Mouse (Mus musculus) liver, adult 2 months (tissue): ENCODE measurements around the gene Cacna1s.

Source experiments
- CTCF ChIP-seq: fragments of 200-500 bp; IDR thresholded peaks from 2 replicates; pipeline ENCODE4 v1.5.1; 2011; ENCODE audit warnings: low read depth, low read length, control low read depth
- POLR2A ChIP-seq: fragments of 200-500 bp; IDR thresholded peaks from 2 replicates; pipeline ENCODE4 v1.6.1; 2011; ENCODE audit warnings: low read length, control low read depth; ENCODE audit not compliant: insufficient read depth; ENCODE audit errors: extremely low read depth

DNA sequence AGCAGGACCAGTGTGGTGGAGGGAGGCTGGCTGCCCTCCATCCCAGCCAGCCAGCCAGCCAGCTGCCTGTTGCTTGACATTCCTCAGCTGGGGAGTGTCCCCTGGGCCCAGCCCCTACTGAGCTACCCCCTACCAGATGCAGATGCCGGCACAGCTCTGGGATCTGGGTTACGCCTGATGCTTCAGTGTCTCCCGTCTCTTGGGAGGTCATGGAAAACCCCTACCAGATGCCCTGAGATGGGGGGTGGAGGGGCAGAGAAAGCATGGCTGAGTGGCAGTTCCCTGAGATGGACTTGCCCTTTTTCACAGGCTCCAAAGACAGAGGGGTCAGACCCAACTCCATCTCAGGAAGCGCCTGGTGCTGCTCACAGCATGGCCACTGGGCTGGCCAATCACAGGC lies 84.0 kb downstream of the Cacna1s start:
- TF ChIP-seq CTCF (no peak), POLR2A (no peak)
